Mouse (Mus musculus): ENCODE measurements around the gene Ssxb5. TPM values are rescaled to one million over a fixed set of nuclear protein-coding genes. Genes with fewer than 3 reads are reported as not detected.
"Not testable (repeated sequence)": the region's sequence is repeated elsewhere in the genome, so short reads cannot be mapped to it uniquely, and the experiment has no call there.

Gene Ssxb5
- polyA plus RNA-seq (2015; fragmentation: Nextera tagmentation; extraction: Ambion mirVana): not detected in 2 replicates

GRCm38 (mm10) chrX:8803391-8803790 lies at the start of gene Ssxb5:
Gene Ssxb5, plus strand, starts transcription at chrX:8803691.
- H3K27ac ChIP-seq; H3K36me3 ChIP-seq; ATAC-seq (ENCODE audit: low read depth); DNase-seq; H3K27me3 ChIP-seq; H3K9ac ChIP-seq; H3K4me3 ChIP-seq (replicated peaks); H3K9me3 ChIP-seq (replicated peaks); H3K4me2 ChIP-seq; H3K4me1 ChIP-seq (replicated peaks): not testable (repeated sequence)
- WGBS (ENCODE audit: insufficient replicate concordance): 53% methylated on average over 4 of the region's 4 CpGs

GRCm38 (mm10) chrX:8832043-8832442 lies 28.6 kb downstream of the Ssxb5 start:
- ATAC-seq (ENCODE audit: low read depth): no peak
- Histone ChIP-seq H3K4me3 (replicated peaks) (no peak overlapping the region), H3K9ac (no peak overlapping the region), H3K4me1 (replicated peaks) (no peaks in the 10 kb centered on the region), H3K9me3 (replicated peaks) (no peaks in the 10 kb centered on the region), H3K27ac (no peak overlapping the region), H3K36me3 (no peaks in the 10 kb centered on the region), H3K27me3 (no peaks in the 10 kb centered on the region), H3K4me2 (no peak overlapping the region)
- no peak for DNase-seq

- H3K4me1 ChIP-seq (replicated peaks): no peaks in the 10 kb centered on the region
- H3K9me3 ChIP-seq (replicated peaks): no peaks in the 10 kb centered on the region
- no peak within 1 kb of the TSS for H3K27ac ChIP-seq
- DNase-seq (no peak), ATAC-seq (ENCODE audit: low read depth) (no peak)
- WGBS (ENCODE audit: insufficient replicate concordance): 50% methylated on average over 1 of the region's 1 CpGs
- H3K36me3 ChIP-seq: no peaks in the 10 kb centered on the region
- no peaks in the 10 kb centered on the region for H3K27me3 ChIP-seq
- no peak within 1 kb of the TSS for H3K4me2 ChIP-seq
- no peak within 1 kb of the TSS for H3K9ac ChIP-seq
- H3K4me3 ChIP-seq (replicated peaks): no peak within 1 kb of the TSS
Measured at GRCm38 (mm10) chrX:8843694-8844093, 40.2 kb downstream of the Ssxb5 start, which contains the start of gene Gm6592. Gene Gm6592, plus strand, starts transcription at chrX:8843994.

DNA sequence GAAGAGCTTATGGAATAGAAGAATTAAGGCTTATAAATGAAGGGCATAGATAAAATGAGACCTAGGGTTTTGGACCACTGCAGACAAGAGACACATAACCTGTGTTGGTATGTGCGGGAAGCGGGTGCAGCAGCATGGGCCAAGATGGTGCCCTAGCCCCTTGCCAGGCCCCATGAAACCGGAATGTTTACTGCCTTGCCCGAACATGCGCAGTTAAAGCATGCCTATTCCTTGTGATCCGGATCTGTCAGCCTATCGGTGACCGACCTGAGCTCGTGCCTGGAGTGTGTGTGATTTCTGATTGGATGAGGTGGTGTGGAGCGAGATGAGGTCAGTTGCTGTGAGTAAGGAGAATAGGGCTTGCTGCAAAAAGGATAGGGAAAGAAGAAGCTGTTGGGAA lies 49.0 kb downstream of the Ssxb5 start:
- H3K36me3 ChIP-seq: no peaks in the 10 kb centered on the region
- H3K4me1 ChIP-seq (replicated peaks): no peaks in the 10 kb centered on the region
- H3K4me2 ChIP-seq: no peak overlapping the region
- no peak overlapping the region for H3K9ac ChIP-seq
- H3K4me3 ChIP-seq (replicated peaks): no peak overlapping the region
- ATAC-seq (ENCODE audit: low read depth) (no peak), DNase-seq (no peak)
- 63% methylated on average over 10 of the region's 10 CpGs for WGBS (ENCODE audit: insufficient replicate concordance)
- H3K27ac ChIP-seq: no peak overlapping the region
- H3K9me3 ChIP-seq (replicated peaks): no peaks in the 10 kb centered on the region
- H3K27me3 ChIP-seq: no peaks in the 10 kb centered on the region

Other genes starting within 250 kb of the Ssxb5 start
- not detected in 2 replicates for gene Ssxb3, start 211.9 kb upstream of the Ssxb5 start, polyA plus RNA-seq (2015; fragmentation: Nextera tagmentation; extraction: Ambion mirVana)
- not detected in 2 replicates for gene Ssxb8, start 112.8 kb upstream of the Ssxb5 start, polyA plus RNA-seq (2015; fragmentation: Nextera tagmentation; extraction: Ambion mirVana)
- gene Ssx9, start 55.3 kb upstream of the Ssxb5 start, polyA plus RNA-seq (2015; fragmentation: Nextera tagmentation; extraction: Ambion mirVana): not detected in 2 replicates
- not detected in 2 replicates for gene Gm6592, start 40.3 kb downstream of the Ssxb5 start, polyA plus RNA-seq (2015; fragmentation: Nextera tagmentation; extraction: Ambion mirVana)
- gene Gm5751, start 70.6 kb downstream of the Ssxb5 start, polyA plus RNA-seq (2015; fragmentation: Nextera tagmentation; extraction: Ambion mirVana): not detected in 2 replicates
- 0.22 and 0.33 TPM in 2 replicates for gene B630019K06Rik, start 88.7 kb downstream of the Ssxb5 start, polyA plus RNA-seq (2015; fragmentation: Nextera tagmentation; extraction: Ambion mirVana)
- not detected in 2 replicates for gene Fthl17b, start 159.3 kb downstream of the Ssxb5 start, polyA plus RNA-seq (2015; fragmentation: Nextera tagmentation; extraction: Ambion mirVana)
- not detected in 2 replicates for gene Fthl17c, start 172.9 kb downstream of the Ssxb5 start, polyA plus RNA-seq (2015; fragmentation: Nextera tagmentation; extraction: Ambion mirVana)
- gene Fthl17d, start 183.1 kb downstream of the Ssxb5 start, polyA plus RNA-seq (2015; fragmentation: Nextera tagmentation; extraction: Ambion mirVana): not detected in 2 replicates
- gene Fthl17e, start 229.8 kb downstream of the Ssxb5 start, polyA plus RNA-seq (2015; fragmentation: Nextera tagmentation; extraction: Ambion mirVana): not detected in 2 replicates

All from liver, embryonic 13.5 days (tissue).